Mouse (Mus musculus) neural tube, embryonic 14.5 days (tissue): ENCODE data around the gene Irf3. TPM values are rescaled to one million over a fixed set of nuclear protein-coding genes. Genes with fewer than 3 reads are reported as not detected.

Source experiments
- ATAC-seq: fragments of 200-750 bp; cut with Nextera tagmentation; 2 replicates; pipeline ENCODE4 v1.8.0; 2017; ENCODE audit warnings: low read depth, mild to moderate bottlenecking, moderate TSS enrichment, moderate library complexity
- H3K27ac ChIP-seq: fragments of 300-500 bp; sonication (generic); 2 replicates; pipeline ENCODE4 v1.5.1; 2014; ENCODE audit warnings: low read depth, mild to moderate bottlenecking, control low read depth, low read length, moderate library complexity, mixed read lengths
- H3K27me3 ChIP-seq: fragments of 300-500 bp; sonication (generic); 2 replicates; pipeline ENCODE4 v1.6.1; 2014; ENCODE audit warnings: low read length; ENCODE audit not compliant: control insufficient read depth, insufficient read depth
- H3K36me3 ChIP-seq: fragments of 300-500 bp; sonication (generic); 2 replicates; pipeline ENCODE4 v1.6.1; 2014; ENCODE audit warnings: low read length, mixed read lengths; ENCODE audit not compliant: control insufficient read depth, insufficient read depth
- H3K4me1 ChIP-seq: fragments of 300-500 bp; sonication (generic); 2 replicates; pipeline ENCODE4 v1.6.1; 2014; ENCODE audit warnings: low read length; ENCODE audit not compliant: control insufficient read depth, insufficient read depth
- H3K4me2 ChIP-seq: fragments of 300-500 bp; sonication (generic); 2 replicates; pipeline ENCODE4 v1.6.1; 2014; ENCODE audit warnings: mild to moderate bottlenecking, low read depth, low read length, control low read depth
- H3K4me3 ChIP-seq: fragments of 300-500 bp; sonication (generic); 2 replicates; pipeline ENCODE4 v1.5.1; 2014; ENCODE audit warnings: low read depth, low read length, control low read depth, mixed read lengths
- H3K9ac ChIP-seq: fragments of 300-500 bp; sonication (generic); replicated peaks from 2 replicates; pipeline ENCODE4 v1.6.1; 2014; ENCODE audit warnings: low read depth, mild to moderate bottlenecking, control low read depth, low read length, mixed read lengths
- H3K9me3 ChIP-seq: fragments of 300-500 bp; sonication (generic); 2 replicates; pipeline ENCODE4 v1.6.1; 2016; ENCODE audit warnings: low read length; ENCODE audit not compliant: control insufficient read depth
- WGBS: fragments of 180-500 bp; shearing (Covaris S2); extraction: QIAGEN DNeasy Blood & Tissue Kit; methylation state at CpG from one replicate; pipeline ENCODE4 v1.1.7; 2014; 5-methylcytosine and 5-hydroxymethylcytosine counted together
- polyA plus RNA-seq: library from polyadenylated mRNA; unstranded; fragments of >200 nt; fragmentation: Nextera tagmentation; extraction: Ambion mirVana; gene quantifications from 2 replicates; pipeline ENCODE4 v1.2.1, GENCODE M21; 2014

Gene Irf3
- polyA plus RNA-seq, 1 experiment from 2014 or later, result 53.8 TPM

- Histone ChIP-seq H3K27ac (no peak overlapping the region), H3K4me3 (no peak overlapping the region), H3K4me1 (peaks cover 11% of the 10 kb centered on the region; the same call in 1 of the 2 replicates), H3K9me3 (no peaks in the 10 kb centered on the region), H3K36me3 (peaks cover 52% of the 10 kb centered on the region), H3K27me3 (no peaks in the 10 kb centered on the region), H3K4me2 (no peak overlapping the region), H3K9ac (no peak overlapping the region)
- WGBS, result 100% methylated on average over 6 of the region's 6 CpGs
- no peak for ATAC-seq
Measured at GRCm38 (mm10) chr7:45012011-45012410, 14.6 kb downstream of the Irf3 start.

- H3K9me3 ChIP-seq, result no peaks in the 10 kb centered on the region
- H3K27me3 ChIP-seq, result no peaks in the 10 kb centered on the region
- H3K36me3 ChIP-seq, result peaks cover 44% of the 10 kb centered on the region
- no peak overlapping the region for H3K4me3 ChIP-seq
- no peak overlapping the region for H3K4me2 ChIP-seq
- no peak for ATAC-seq
- H3K27ac ChIP-seq, result no peak overlapping the region
- H3K9ac ChIP-seq, result no peak overlapping the region
- peaks cover 13% of the 10 kb centered on the region; the same call in 1 of the 2 replicates for H3K4me1 ChIP-seq
- WGBS, result 88% methylated on average over 4 of the region's 4 CpGs
Measured at GRCm38 (mm10) chr7:45012824-45013223, 15.4 kb downstream of the Irf3 start.

GRCm38 (mm10) chr7:45013366-45014095 lies 16.1 kb downstream of the Irf3 start:
- H3K9ac ChIP-seq, result no peak overlapping the region
- no peaks in the 10 kb centered on the region for H3K9me3 ChIP-seq
- H3K4me3 ChIP-seq, result no peak overlapping the region
- no peak overlapping the region for H3K27ac ChIP-seq
- peaks cover 37% of the 10 kb centered on the region for H3K36me3 ChIP-seq
- no peak overlapping the region for H3K4me2 ChIP-seq
- 96% methylated on average over 16 of the region's 16 CpGs for WGBS
- ATAC-seq, result no peak
- peaks cover 13% of the 10 kb centered on the region; the same call in 1 of the 2 replicates for H3K4me1 ChIP-seq
- H3K27me3 ChIP-seq, result no peaks in the 10 kb centered on the region

GRCm38 (mm10) chr7:45014096-45014451 lies 16.6 kb downstream of the Irf3 start:
- peaks cover 32% of the 10 kb centered on the region for H3K36me3 ChIP-seq
- no peak overlapping the region for H3K9ac ChIP-seq
- no peaks in the 10 kb centered on the region for H3K27me3 ChIP-seq
- no peak for ATAC-seq
- H3K4me2 ChIP-seq, result no peak overlapping the region
- no peak overlapping the region for H3K4me3 ChIP-seq
- WGBS, result 96% methylated on average over 3 of the region's 3 CpGs
- no peaks in the 10 kb centered on the region for H3K9me3 ChIP-seq
- no peak overlapping the region for H3K27ac ChIP-seq
- peaks cover 13% of the 10 kb centered on the region; the same call in 1 of the 2 replicates for H3K4me1 ChIP-seq

- Histone ChIP-seq H3K4me1 (peaks cover 13% of the 10 kb centered on the region; the same call in 1 of the 2 replicates), H3K9ac (peak overlapping the region; percentile 74), H3K27ac (peak overlapping the region; percentile 53), H3K9me3 (no peaks in the 10 kb centered on the region), H3K36me3 (peaks cover 21% of the 10 kb centered on the region), H3K4me3 (peak overlapping the region; percentile 55), H3K27me3 (no peaks in the 10 kb centered on the region), H3K4me2 (peak overlapping the region; percentile 66)
- WGBS, result 2% methylated on average over 20 of the region's 20 CpGs
- ATAC-seq, result no peak
Measured at GRCm38 (mm10) chr7:45015344-45015956, 18.0 kb downstream of the Irf3 start.

GRCm38 (mm10) chr7:45015957-45016612 lies 18.6 kb downstream of the Irf3 start, which contains the start of gene Scaf1:
TSS of gene Scaf1 (minus strand) at chr7:45016363.
- Histone ChIP-seq H3K27ac (peak within 1 kb of the TSS; percentile 83), H3K27me3 (no peaks in the 10 kb centered on the region), H3K4me3 (peak within 1 kb of the TSS; percentile 55), H3K4me2 (peak within 1 kb of the TSS; percentile 89), H3K36me3 (peaks cover 16% of the 10 kb centered on the region), H3K9ac (peak within 1 kb of the TSS; percentile 74), H3K4me1 (peaks cover 13% of the 10 kb centered on the region; the same call in 1 of the 2 replicates), H3K9me3 (no peaks in the 10 kb centered on the region)
- peak; percentile 91 for ATAC-seq
- WGBS, result under 1% methylated on average over 69 of the region's 69 CpGs

GRCm38 (mm10) chr7:45016761-45017160 lies 19.3 kb downstream of the Irf3 start:
- Histone ChIP-seq H3K9me3 (no peaks in the 10 kb centered on the region), H3K36me3 (peaks cover 11% of the 10 kb centered on the region), H3K27me3 (no peaks in the 10 kb centered on the region), H3K27ac (peak overlapping the region; percentile 83), H3K4me1 (peaks cover 13% of the 10 kb centered on the region; the same call in 1 of the 2 replicates), H3K4me3 (peak overlapping the region; percentile 55), H3K9ac (peak overlapping the region; percentile 18; the same call in 1 of the 2 replicates), H3K4me2 (peak overlapping the region; percentile 89)
- no peak for ATAC-seq
- WGBS, result 4% methylated on average over 4 of the region's 4 CpGs

- Histone ChIP-seq H3K4me3 (peak within 1 kb of the TSS; percentile 55), H3K4me2 (peak within 1 kb of the TSS; percentile 89), H3K27ac (peak within 1 kb of the TSS; percentile 83), H3K36me3 (peaks cover 4% of the 10 kb centered on the region), H3K4me1 (peaks cover 13% of the 10 kb centered on the region; the same call in 1 of the 2 replicates), H3K9me3 (no peaks in the 10 kb centered on the region), H3K27me3 (no peaks in the 10 kb centered on the region), H3K9ac (peak within 1 kb of the TSS; percentile 57)
- WGBS, result under 1% methylated on average over 36 of the region's 36 CpGs
- peak; percentile 75 for ATAC-seq
Measured at GRCm38 (mm10) chr7:45017242-45018061, 20.0 kb downstream of the Irf3 start, which contains the start of gene Rras. TSS of gene Rras (plus strand) at chr7:45017961.
